Mouse (Mus musculus): Measurements from ENCODE around the gene Gm14443. TPM values are rescaled to one million over a fixed set of nuclear protein-coding genes. Genes with fewer than 3 reads are reported as not detected.
"Not testable (repeated sequence)": the region's sequence is repeated elsewhere in the genome, so short reads cannot be mapped to it uniquely, and the experiment has no call there.

Gm14443 gene
- total RNA-seq (2021): 1 to 10 TPM; 5.3 to 6.5 TPM
- long read RNA-seq, partial matches to known transcripts: 0 of 1 reads
- long read RNA-seq, other reads (novel, unspliced or antisense): 1 of 1 reads

DNA sequence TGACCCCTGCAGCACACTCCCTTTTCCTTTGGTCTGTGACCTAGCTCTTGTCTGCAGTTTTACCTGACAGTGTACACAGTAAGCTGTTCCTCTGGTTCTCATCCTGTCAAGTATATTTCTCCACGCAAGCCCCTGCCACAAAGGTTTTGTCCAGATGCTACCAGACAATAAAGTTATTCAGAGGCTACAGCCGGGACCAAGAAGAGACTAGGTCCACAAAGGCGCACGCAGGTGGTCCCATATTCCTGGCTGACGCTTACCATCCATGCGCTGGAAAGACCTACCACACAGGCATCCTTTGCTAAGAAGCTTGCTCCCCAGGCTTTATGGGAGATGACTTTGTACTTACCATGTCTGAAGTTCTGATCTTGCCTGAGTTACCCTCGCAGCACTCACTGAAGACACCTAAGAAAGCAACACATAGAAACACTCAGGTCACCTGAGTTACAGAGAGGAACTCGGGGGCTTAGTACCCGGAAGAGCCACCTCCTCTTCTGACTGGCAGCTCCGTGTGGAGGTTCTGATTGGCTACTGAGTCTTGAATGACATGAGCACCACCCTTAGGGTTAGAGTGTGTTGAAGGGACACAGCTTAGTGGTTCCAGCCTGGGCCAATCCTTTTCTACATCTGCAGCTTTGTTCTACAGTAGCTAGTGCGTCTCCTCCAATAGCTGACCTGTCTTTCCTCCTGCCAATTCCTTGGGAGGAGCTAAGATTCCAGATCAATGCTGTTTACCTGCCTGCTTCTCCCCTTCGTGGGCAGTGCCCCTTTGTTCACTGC is at the start of gene Gm14443:
Gene Gm14443, minus strand, starts transcription at position 471 of the 780 bp plus-strand sequence.
- DNase-seq (ENCODE audit: low spot score in 2 of 2): not testable (repeated sequence)

DNA sequence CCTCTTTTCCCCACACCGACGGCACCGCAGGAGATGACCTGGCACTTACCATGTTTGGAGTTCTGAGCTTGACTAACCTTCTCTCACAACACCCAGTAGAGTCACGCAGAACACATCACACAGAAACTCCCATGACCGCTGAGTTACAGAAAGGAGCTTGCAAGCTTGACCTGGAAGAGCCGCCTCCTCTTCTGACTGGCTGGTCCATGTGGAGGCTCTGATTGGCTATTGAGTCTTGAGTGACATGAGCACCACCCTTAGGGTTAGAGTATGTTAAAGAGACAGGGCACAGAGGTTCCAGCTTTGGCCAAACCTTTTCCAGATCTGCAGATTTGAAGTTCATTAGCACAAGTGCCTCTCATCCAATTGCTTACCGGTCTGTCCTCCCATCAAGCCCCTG is 31.1 kb upstream of the Gm14443 start, which contains the start of gene Gm14391:
Gene Gm14391, minus strand, starts transcription at position 186 of the 400 bp plus-strand sequence.
- DNase-seq (ENCODE audit: low spot score in 2 of 2): not testable (repeated sequence)

DNA sequence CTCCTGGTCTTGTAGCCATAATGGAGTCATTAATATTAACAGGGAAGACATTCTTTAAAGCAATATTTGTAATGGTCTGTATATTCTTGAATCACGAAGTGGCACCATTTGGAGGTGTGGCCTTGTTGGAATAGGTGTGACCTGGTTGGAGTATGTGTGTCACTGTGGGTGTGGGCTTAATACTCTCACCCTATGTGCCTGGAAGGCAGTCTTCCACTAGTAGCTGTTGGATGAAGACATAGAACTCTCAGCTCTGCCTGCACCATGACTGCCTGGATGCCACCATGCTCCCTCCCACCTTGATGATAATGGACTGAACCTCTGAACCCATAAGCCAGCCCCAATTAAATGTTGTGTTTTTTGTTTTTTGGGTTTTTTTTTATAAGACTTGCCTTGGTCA is 3.3 kb upstream of the Gm14443 start:
- not testable (repeated sequence) for DNase-seq (ENCODE audit: low spot score in 2 of 2)

DNA sequence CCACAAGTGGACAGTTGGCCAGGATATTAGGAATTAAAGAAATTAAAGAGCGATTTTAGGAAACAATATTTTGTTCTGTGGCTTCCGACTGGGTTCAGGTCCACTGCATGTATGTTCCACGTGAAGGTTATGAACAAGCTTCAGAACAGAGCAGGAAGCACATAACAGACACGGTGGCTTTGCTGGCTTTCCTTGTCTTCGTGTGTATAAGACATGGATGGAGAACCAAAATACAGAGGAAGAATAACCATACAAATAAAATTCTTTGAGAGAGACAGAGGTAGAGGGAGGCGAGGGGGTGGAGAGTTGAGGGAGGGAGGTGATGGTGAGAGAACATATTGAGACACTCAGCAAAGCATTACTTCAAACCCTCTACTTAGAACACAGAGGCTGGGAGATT is 641 bp upstream of the Gm14443 start:
- DNase-seq (ENCODE audit: low spot score in 2 of 2): no peak

DNA sequence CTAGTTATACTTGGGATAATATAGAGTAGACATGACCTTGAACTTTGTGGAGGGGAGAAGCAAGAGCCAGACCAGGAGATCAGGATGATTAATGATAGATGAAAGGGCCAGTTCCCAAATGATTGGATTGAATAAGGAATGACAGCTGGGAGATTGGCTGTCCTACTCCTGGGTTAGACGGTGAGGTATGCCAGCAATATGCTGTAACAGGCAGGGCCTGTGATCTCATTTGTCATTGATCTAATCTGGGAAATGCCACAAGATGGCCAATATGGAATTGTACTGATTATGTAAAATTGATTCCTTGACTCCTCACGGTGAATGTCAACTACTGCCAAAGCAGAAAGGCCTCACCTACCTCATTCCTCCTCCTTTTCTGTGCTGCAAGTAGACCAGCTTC is 1.6 kb downstream of the Gm14443 start:
- not testable (repeated sequence) for DNase-seq (ENCODE audit: low spot score in 2 of 2)

DNA sequence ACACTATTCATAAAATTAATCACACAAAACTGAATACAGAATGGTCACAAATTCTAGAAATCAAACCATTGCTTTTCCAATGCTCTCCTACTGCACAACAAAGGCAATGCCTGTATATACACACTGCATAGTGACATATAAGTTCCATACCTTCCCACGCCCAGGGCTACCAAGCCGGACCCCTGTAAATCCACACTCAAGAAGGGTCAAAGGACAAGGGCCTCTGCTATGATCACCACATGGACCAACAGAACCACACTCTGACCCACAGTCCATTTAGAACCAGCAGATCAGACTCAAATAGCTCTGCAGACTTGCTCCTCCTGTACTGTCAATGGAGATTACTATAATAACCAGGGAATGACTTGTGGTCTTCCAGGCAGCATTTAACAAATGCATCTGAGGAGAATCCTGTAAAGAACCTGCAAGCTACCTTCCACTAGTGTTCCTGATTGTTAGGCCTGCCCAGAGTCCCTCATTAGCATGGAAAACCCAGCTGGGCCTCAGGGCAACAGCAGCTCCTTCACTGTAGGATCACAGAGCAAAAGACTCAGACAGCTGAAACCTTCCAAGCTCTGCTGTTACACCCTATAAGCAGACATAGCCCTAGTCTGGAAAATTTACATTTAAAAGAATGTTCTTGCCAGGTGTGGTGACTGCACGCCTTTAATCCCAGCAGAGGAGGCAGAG is 2.6 kb downstream of the Gm14443 start:
- not testable (repeated sequence) for DNase-seq (ENCODE audit: low spot score in 2 of 2)

DNA sequence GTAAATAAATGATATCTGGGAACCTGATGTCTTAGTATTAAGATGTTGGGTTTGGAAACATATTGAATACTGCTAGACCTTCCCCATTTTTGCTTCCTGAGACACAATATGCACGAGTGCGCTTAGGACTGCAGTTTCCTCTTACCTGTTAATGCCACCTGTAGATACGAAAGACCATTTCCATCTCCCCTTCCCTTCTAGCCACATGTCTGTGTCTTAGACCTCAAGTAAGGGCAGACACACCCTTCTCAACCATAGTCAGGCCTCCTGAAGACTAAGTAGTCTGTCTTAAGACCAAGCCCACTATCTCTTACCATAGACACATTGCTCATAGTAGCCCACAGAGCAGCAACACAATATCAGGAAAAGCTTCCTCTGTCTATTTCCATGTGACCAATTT is 3.5 kb downstream of the Gm14443 start:
- DNase-seq (ENCODE audit: low spot score in 2 of 2): no peak

DNA sequence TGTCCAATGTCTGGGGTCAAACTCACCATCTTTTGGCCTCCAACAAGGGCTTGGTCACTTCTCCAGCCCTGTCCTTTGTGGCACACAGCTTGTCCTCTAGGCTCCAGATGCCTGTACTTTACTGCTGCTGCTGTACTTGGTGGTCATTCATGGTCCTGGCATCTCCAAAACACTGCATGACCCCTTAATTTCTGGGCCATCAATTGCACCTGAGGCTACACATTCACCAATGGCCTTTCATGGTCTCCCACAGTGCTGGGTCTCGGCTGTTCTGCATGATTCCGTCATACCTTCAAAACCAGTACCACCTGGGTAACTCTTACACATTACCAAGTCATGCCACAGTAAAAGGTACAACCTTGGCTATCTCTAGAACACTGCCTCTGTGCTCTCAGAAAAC is 8.8 kb downstream of the Gm14443 start:
- not testable (repeated sequence) for DNase-seq (ENCODE audit: low spot score in 2 of 2)

DNA sequence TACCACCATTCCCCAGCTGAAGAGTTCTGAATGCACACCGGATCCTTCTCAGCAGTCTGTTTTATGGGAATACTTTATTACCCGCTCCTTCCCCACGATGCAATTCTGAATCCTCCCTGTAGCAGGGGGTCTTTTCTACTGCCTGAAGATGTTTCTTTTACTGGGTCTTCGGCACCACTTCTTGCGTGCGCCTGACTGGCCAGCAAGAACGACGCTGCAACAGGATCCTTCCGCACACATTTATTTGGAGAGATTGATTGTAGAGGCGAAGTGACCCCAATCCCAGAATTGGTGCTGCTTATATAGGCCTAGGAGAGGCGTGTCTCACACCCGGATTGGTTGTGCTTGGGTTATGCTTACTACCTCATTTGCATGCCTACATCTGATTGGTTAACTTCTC is 10.6 kb downstream of the Gm14443 start:
- DNase-seq (ENCODE audit: low spot score in 2 of 2): not testable (repeated sequence)

DNA sequence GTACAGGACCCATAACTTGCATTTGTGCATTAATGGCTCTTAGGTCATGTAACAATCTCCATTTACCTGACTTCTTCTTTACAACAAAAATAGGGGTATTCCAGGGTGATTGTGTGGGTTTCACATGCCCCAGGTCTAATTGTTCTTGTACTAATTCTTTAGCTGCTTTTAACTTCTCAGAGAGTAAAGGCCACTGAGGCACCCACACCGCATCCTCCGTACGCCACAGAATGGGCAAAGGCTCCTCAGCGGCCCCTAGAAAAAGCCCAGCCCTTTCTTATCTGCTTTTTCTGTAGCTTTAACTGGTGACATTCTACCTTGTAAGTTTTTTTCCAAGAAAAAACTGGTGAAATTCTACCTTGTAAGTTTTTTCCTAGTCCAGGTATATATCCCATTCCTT is 14.2 kb downstream of the Gm14443 start:
- not testable (repeated sequence) for DNase-seq (ENCODE audit: low spot score in 2 of 2)

DNA sequence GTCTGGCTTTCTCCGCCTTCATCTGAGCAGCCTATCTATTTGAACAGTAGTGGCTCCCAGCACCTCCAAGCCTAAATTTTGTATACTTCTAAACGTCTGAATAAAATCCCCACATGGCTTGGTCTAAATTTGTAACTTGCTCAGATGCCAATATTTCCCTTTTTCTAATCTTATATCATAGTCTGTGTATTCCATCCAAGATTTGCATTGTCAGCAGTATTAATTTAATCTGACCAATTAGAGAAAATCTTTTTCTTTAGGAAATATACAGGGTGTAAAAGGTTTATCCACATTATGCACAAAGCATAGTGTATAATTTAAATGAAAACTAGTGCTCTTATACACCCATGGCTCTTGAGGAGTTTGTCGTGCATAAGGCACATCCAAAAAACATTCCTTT is 17.0 kb downstream of the Gm14443 start:
- DNase-seq (ENCODE audit: low spot score in 2 of 2): no peak

DNA sequence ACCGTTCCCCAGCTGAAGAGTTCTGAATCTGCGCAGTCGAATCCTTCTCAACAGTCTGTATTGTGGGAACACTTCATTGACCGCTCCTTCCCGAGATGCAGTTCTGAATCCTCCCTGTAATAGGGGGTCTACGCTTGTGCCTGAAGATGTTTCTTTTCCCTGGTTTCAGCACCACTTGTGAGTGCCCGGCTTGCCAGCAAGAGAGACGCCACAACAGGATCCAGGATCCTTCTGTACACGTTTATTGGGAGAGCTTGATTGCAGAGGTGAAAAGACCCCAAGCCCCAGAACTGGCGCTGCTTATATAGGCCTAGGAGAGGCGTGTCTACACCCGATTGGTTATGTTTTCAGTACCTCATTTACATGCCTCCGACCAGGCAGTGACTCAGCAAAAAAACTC is 19.0 kb downstream of the Gm14443 start:
- DNase-seq (ENCODE audit: low spot score in 2 of 2): no peak

DNA sequence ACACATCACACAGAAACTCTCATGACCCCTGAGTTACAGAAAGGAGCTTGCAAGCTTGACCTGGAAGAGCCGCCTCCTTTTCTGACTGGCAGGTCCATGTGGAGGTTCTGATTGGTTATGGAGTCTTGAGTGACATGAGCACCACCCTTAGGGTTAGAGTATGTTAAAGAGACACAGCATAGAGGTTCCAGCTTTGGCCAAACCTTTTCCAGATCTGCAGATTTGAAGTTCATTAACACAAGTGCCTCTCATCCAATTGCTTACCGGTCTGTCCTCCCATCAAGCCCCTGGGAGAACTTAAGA is 33.7 kb downstream of the Gm14443 start, which contains the start of gene Gm14399:
Gene Gm14399, minus strand, starts transcription at position 20 of the 303 bp plus-strand sequence.
- not testable (repeated sequence) for DNase-seq (ENCODE audit: low spot score in 2 of 2)

DNA sequence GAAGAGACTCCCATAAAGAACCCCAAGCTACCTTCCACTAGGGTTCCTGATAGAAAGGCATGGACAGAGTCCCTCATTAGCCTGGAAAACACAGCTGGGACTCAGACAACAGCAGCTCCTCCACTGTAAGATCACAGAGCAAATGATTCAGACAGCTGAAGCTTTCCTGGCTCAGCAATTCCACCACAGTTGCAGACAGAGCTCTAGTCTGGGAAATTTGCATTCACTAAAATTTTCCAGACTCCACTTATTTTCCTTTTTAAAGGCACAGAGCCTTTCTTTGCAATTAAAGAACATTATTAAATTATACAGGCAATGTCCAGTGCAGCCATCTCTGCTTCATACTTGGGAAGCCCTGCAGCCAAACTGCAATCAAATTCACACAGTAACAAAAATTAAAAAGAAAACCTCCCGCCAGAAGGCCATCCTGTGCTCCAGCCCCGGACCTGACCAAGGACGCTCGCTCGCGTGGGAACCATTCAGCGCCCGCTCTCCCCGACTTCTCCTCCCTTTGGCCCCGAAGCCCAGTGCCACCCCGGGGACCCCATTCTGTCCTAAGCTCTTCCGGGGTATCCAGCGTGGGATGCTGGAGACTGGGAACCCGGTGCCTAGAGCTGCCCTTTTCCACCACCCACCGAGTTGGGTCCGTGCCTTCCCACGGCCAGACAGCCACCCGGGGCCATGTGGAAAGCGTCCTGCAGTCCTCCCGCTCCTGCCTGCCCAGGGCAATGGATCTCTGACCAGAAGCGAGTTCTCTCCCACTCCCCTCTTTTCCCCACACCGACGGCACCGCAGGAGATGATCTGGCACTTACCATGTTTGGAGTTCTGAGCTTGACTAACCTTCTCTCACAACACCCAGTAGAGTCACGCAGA is 34.3 kb downstream of the Gm14443 start:
- peak; percentile 15 to 38 for DNase-seq (ENCODE audit: low spot score in 2 of 2)

DNA sequence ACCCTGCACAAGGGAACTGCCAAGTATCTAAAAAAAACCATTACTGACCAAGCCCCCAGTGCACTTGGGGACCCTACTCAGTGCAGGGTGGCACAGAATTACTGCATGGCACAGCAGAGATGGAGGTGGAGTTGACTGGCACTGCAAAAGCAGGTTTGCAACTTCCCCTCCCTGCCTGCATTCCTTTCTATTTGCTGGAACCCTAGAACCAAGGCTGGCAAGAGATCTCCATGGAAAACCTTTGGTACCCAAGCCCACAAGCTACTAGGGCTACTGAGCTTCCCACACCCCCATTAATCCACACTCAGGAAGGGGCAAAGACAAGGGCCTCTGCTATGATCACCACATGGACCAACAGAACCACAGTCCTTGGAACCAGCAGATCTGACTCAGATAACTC is 35.0 kb downstream of the Gm14443 start:
- DNase-seq (ENCODE audit: low spot score in 2 of 2): not testable (repeated sequence)

Other genes starting within 250 kb of the Gm14443 start
- 1 to 10 TPM in 1 of 2 experiments, under 1 TPM in 1; 0.81 to 1.9 TPM for gene Gm14444, start 165.6 kb downstream of the Gm14443 start, total RNA-seq (2021)
- gene Gm14393, start 108.1 kb downstream of the Gm14443 start, total RNA-seq (2021): 1 to 10 TPM in 1 of 2 experiments, not detected in 1; 1.4 TPM
- 10 to 100 TPM; 19.8 to 22.8 TPM for gene Gm14399, start 33.9 kb downstream of the Gm14443 start, total RNA-seq (2021)
- gene Gm14391, start 31.0 kb upstream of the Gm14443 start, total RNA-seq (2021): 100 to 1,000 TPM in 1 of 2 experiments, 10 to 100 TPM in 1; 90.9 to 102 TPM
- gene Gm14440, start 99.3 kb upstream of the Gm14443 start, total RNA-seq (2021): 10 to 100 TPM in 1 of 2 experiments, 1 to 10 TPM in 1; 3.9 to 14.0 TPM
- gene Gm4631, start 162.3 kb upstream of the Gm14443 start, total RNA-seq (2021): 10 to 100 TPM; 64.9 to 67.4 TPM
- gene Zfp968, start 196.6 kb upstream of the Gm14443 start, total RNA-seq (2021): 1 to 10 TPM; 8.1 to 8.3 TPM

Measured in layer of hippocampus, adult 18-20 months (tissue).